Mouse (Mus musculus): ENCODE measurements at regions not wholly inside any gene's neighbourhood (a gene's known extent, or its start where the extent isn't known, plus 50 kb on each side); places are given as distances from the start of the nearest gene placed in this dataset.

DNA sequence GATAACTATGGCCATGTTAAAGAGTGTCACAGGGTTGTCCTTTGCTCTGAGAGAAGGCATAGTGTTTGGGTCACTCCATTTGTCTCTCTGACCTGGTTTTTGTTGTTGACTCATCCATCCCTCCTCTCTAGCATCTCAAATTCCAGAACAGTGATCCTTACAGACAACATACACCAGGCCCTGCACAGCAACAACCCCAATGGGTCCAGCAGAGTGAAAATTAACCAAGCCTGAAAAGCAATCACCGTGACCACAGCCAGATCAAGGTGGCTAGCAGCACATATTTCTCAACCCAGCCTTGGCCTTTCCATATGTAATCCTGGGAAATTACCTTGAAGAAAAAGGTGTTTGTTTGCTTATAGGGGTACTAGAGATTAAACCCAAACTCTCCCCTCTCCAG, 162.0 kb upstream of the Plekha5 start:
- no peak for ATAC-seq (replicated peaks)
- Histone ChIP-seq H3K9me3 (no peaks in the 10 kb centered on the region), H3K4me1 (no peaks in the 10 kb centered on the region), H3K36me3 (no peaks in the 10 kb centered on the region), H3K4me2 (replicated peaks) (no peak overlapping the region), H3K4me3 (no peak overlapping the region), H3K9ac (replicated peaks) (no peak overlapping the region), H3K27me3 (no peaks in the 10 kb centered on the region), H3K27ac (replicated peaks) (no peak overlapping the region)
- 97% methylated on average over 1 of the region's 1 CpGs for WGBS

DNA sequence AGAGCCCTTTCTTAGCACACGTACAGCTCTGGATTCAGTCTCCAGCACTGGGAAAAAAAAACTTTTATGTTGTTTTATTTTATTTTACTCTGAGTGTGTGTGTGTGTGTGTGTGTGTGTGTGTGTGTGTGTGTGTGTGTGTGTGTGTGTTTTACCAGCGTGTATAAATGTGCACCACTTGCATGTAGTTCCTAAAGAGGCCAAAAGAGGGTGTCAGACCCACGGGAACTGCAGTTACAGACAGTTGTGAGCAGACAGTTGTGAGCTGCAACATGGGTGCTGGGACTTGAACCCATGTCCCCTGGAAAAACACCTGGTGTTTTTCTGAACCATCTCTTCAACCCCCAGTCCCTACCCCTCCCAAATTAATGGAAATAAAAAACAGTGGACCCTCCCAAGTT, 165.1 kb upstream of the Plekha5 start:
- Histone ChIP-seq H3K36me3 (no peaks in the 10 kb centered on the region), H3K9me3 (no peaks in the 10 kb centered on the region), H3K9ac (replicated peaks) (no peak overlapping the region), H3K4me3 (no peak overlapping the region), H3K27me3 (no peaks in the 10 kb centered on the region), H3K27ac (replicated peaks) (no peak overlapping the region), H3K4me2 (replicated peaks) (no peak overlapping the region), H3K4me1 (no peaks in the 10 kb centered on the region)
- no peak for ATAC-seq (replicated peaks)
- 88% methylated on average over 3 of the region's 3 CpGs for WGBS

GRCm38 (mm10) chr6:140258101-140258500, 165.8 kb upstream of the Plekha5 start:
- ATAC-seq (replicated peaks) = no peak
- Histone ChIP-seq H3K4me3 (no peak overlapping the region), H3K27ac (replicated peaks) (no peak overlapping the region), H3K9me3 (no peaks in the 10 kb centered on the region), H3K27me3 (no peaks in the 10 kb centered on the region), H3K9ac (replicated peaks) (no peak overlapping the region), H3K36me3 (no peaks in the 10 kb centered on the region), H3K4me1 (no peaks in the 10 kb centered on the region), H3K4me2 (replicated peaks) (no peak overlapping the region)
- 84% methylated on average over 5 of the region's 5 CpGs for WGBS

- Histone ChIP-seq H3K27ac (replicated peaks) (no peak overlapping the region), H3K4me3 (no peak overlapping the region), H3K27me3 (no peaks in the 10 kb centered on the region), H3K9me3 (no peaks in the 10 kb centered on the region), H3K9ac (replicated peaks) (no peak overlapping the region), H3K4me1 (no peaks in the 10 kb centered on the region), H3K4me2 (replicated peaks) (no peak overlapping the region), H3K36me3 (no peaks in the 10 kb centered on the region)
- WGBS = 75% methylated on average over 4 of the region's 4 CpGs
- no peak for ATAC-seq (replicated peaks)
These were observed 172.3 kb upstream of the Plekha5 start for GRCm38 (mm10) chr6:140251527-140251926.

GRCm38 (mm10) chr6:140243411-140244151, 180.3 kb upstream of the Plekha5 start:
- Histone ChIP-seq H3K9me3 (no peaks in the 10 kb centered on the region), H3K9ac (replicated peaks) (no peak overlapping the region), H3K27ac (replicated peaks) (no peak overlapping the region), H3K36me3 (no peaks in the 10 kb centered on the region), H3K27me3 (no peaks in the 10 kb centered on the region), H3K4me3 (no peak overlapping the region), H3K4me2 (replicated peaks) (no peak overlapping the region), H3K4me1 (peaks cover 2% of the 10 kb centered on the region; the same call in 1 of the 2 replicates)
- 0 out of 2 replicates have a peak, but pooled peaks have one; percentile 19 for ATAC-seq (replicated peaks)
- WGBS = 26% methylated on average over 8 of the region's 8 CpGs

- no peaks in the 10 kb centered on the region for H3K27me3 ChIP-seq
- no peaks in the 10 kb centered on the region for H3K9me3 ChIP-seq
- H3K4me1 ChIP-seq = peaks cover 2% of the 10 kb centered on the region; the same call in 1 of the 2 replicates
- H3K4me3 ChIP-seq = no peak overlapping the region
- no peak overlapping the region for H3K27ac ChIP-seq (replicated peaks)
- no peaks in the 10 kb centered on the region for H3K36me3 ChIP-seq
- no peak for ATAC-seq (replicated peaks)
- 89% methylated on average over 8 of the region's 8 CpGs for WGBS
- no peak overlapping the region for H3K9ac ChIP-seq (replicated peaks)
- H3K4me2 ChIP-seq (replicated peaks) = no peak overlapping the region
These were observed 184.5 kb upstream of the Plekha5 start for GRCm38 (mm10) chr6:140239356-140239755.

DNA sequence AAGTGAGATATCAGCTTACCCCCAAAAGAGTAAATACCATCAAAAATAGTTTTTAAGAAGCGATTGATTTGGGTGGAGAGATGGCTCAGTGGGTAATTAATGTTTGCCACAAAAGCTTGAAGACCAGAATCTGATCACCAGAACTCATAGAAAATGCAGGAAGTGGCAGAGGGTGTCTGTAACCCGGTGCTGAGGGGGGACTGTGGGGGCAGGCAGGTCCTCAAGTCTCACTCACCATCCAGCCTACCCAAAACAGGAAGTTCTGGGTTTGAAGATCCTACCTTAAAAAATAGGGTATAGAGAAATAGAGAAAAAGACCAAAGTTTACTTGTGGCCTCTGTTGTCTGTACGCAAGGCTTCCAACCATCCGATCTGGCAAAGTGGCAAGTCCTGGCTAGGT, 190.3 kb upstream of the Plcz1 start:
- WGBS = 95% methylated on average over 4 of the region's 4 CpGs
- Histone ChIP-seq H3K9ac (replicated peaks) (no peak overlapping the region), H3K4me3 (no peak overlapping the region), H3K9me3 (no peaks in the 10 kb centered on the region), H3K4me2 (replicated peaks) (no peak overlapping the region), H3K27me3 (no peaks in the 10 kb centered on the region), H3K36me3 (no peaks in the 10 kb centered on the region), H3K4me1 (peaks cover 10% of the 10 kb centered on the region), H3K27ac (replicated peaks) (no peak overlapping the region)
- no peak for ATAC-seq (replicated peaks)

DNA sequence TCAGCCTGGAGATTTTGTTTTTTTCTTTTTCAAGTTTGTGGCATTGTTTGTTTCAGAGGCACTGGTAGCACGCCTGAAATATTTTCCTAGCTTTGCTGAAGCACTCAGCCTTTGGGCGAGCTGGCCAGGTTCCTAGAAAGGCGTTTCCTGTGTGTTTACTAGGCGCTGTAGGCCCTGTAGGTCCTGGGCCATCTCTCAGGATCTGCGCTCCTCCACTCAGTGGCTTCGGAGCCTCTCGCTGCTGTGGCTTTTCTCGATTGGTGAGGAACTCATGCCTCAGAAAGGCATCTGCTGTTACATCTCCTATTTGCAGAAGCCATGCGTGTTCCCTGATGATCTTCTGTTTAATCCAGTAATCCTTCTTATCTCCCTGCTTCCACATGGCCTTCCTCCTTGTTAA, 188.0 kb upstream of the Plcz1 start:
- H3K9me3 ChIP-seq = no peaks in the 10 kb centered on the region
- no peak overlapping the region for H3K4me2 ChIP-seq (replicated peaks)
- H3K4me1 ChIP-seq = peaks cover 10% of the 10 kb centered on the region
- no peak overlapping the region for H3K9ac ChIP-seq (replicated peaks)
- H3K27me3 ChIP-seq = no peaks in the 10 kb centered on the region
- 0 out of 2 replicates have a peak, but pooled peaks have one; percentile 46 for ATAC-seq (replicated peaks)
- 55% methylated on average over 9 of the region's 9 CpGs for WGBS
- H3K27ac ChIP-seq (replicated peaks) = no peak overlapping the region
- H3K4me3 ChIP-seq = no peak overlapping the region
- H3K36me3 ChIP-seq = no peaks in the 10 kb centered on the region

- no peak for ATAC-seq (replicated peaks)
- Histone ChIP-seq H3K36me3 (no peaks in the 10 kb centered on the region), H3K4me1 (peaks cover 10% of the 10 kb centered on the region), H3K27ac (replicated peaks) (no peak overlapping the region), H3K27me3 (no peaks in the 10 kb centered on the region), H3K9ac (replicated peaks) (no peak overlapping the region), H3K4me3 (no peak overlapping the region), H3K4me2 (replicated peaks) (no peak overlapping the region), H3K9me3 (no peaks in the 10 kb centered on the region)
- WGBS = 38% methylated on average over 7 of the region's 7 CpGs
These were observed 187.5 kb upstream of the Plcz1 start for GRCm38 (mm10) chr6:140228741-140229140.

DNA sequence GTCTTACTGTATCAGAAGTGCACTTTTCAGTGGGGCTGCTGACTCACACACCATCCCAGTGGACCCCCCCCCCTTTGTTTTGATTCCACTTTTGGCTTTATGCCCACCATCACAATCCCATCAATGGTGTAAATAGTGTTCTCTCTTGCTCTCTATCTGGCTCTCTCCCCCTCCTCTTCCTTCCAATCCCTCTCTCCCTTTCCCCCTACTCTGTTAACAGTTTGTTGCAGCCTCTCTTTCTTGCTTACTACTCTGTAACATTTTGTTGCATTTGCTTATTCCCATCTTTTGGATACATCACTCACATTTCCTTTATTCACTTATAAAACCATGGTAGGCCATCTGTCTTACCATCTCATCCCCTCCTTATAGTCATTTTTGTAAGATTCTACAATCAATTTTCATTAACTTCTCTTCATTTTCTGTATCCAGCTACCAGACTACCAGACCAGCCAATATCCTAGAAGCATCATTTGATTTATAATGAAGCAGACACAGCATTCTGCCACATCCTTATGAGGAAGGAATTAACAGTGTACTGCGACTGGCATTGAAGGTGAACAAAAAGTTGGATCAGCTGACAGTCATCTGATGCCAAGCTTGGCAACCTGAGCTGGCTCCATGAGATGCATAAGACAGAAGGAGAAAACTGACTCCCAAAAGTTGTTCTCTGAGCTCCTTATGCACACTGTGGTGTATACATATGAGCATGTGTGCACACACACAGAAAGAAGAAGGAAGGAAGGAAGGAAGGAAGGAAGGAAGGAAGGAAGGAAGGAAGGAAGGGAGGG, 181.5 kb upstream of the Plcz1 start:
- whole genome bisulfite sequencing = 53% methylated on average over 1 of the region's 1 CpGs
- no peak overlapping the region for H3K4me2 ChIP-seq (replicated peaks)
- H3K4me1 ChIP-seq = 0 out of 2 replicates have a peak, but pooled peaks cover 3% of the 10 kb centered on the region
- H3K4me3 ChIP-seq = no peak overlapping the region
- no peaks in the 10 kb centered on the region for H3K36me3 ChIP-seq
- no peak overlapping the region; the same call in 1 of the 2 replicates for H3K27ac ChIP-seq (replicated peaks)
- no peaks in the 10 kb centered on the region for H3K9me3 ChIP-seq
- H3K27me3 ChIP-seq = no peaks in the 10 kb centered on the region
- no peak overlapping the region for H3K9ac ChIP-seq (replicated peaks)
- ATAC-seq (replicated peaks) = peak; percentile 57

- no peak; the same call in 1 of the 2 replicates for ATAC-seq (replicated peaks)
- no peak overlapping the region for H3K4me3 ChIP-seq
- H3K9ac ChIP-seq (replicated peaks) = no peak overlapping the region
- H3K4me1 ChIP-seq = 0 out of 2 replicates have a peak, but pooled peaks cover 3% of the 10 kb centered on the region
- no peaks in the 10 kb centered on the region for H3K27me3 ChIP-seq
- H3K36me3 ChIP-seq = no peaks in the 10 kb centered on the region
- H3K4me2 ChIP-seq (replicated peaks) = no peak overlapping the region
- no peaks in the 10 kb centered on the region for H3K9me3 ChIP-seq
- no peak overlapping the region for H3K27ac ChIP-seq (replicated peaks)
- 81% methylated on average over 5 of the region's 5 CpGs for WGBS
These were observed 180.5 kb upstream of the Plcz1 start for GRCm38 (mm10) chr6:140221653-140222272.

DNA sequence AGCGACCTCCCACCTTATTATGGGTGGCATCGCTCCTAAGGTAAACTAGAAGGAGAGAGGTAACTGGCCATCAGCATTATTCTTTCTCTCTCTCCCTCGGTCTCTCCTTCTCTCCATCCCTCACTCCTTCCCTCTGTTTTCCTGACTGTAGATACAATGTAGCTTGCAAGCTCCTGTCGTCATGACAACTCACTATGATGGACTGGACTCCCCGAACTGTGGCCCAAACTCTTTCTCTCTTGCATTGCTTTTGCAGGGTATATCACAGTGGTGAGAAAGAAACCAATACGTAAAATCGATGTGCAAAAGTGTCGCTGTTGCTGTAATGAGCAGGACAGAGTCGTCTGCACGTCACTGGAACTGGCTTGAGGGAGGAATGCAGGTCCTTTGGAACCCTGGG, 177.5 kb upstream of the Plcz1 start:
- H3K36me3 ChIP-seq = no peaks in the 10 kb centered on the region
- no peak overlapping the region for H3K27ac ChIP-seq (replicated peaks)
- no peak overlapping the region for H3K9ac ChIP-seq (replicated peaks)
- 81% methylated on average over 10 of the region's 10 CpGs for WGBS
- H3K9me3 ChIP-seq = no peaks in the 10 kb centered on the region
- no peak for ATAC-seq (replicated peaks)
- no peak overlapping the region for H3K4me3 ChIP-seq
- 0 out of 2 replicates have a peak, but pooled peaks cover 3% of the 10 kb centered on the region for H3K4me1 ChIP-seq
- H3K27me3 ChIP-seq = no peaks in the 10 kb centered on the region
- no peak overlapping the region for H3K4me2 ChIP-seq (replicated peaks)
